Mouse (Mus musculus) G1E (cell line): Measurements from ENCODE around the gene Nsmce4a. TPM values are rescaled to one million over a fixed set of nuclear protein-coding genes. Genes with fewer than 3 reads are reported as not detected.

Source experiments
- ATAC-seq: 2 replicates; pipeline ENCODE4 v1.8.0; 2016; ENCODE audit warnings: mild to moderate bottlenecking; ENCODE audit not compliant: insufficient number of reproducible peaks, poor library complexity, low FRiP score, severe bottlenecking; ENCODE audit errors: extremely low read depth
- DNase-seq: peaks from one replicate; pipeline ENCODE4 v3.0.0; 2012; ENCODE audit warnings: low spot score
- H3K27me3 ChIP-seq: 2 replicates; pipeline ENCODE4 v1.6.1; 2012; ENCODE audit warnings: mild to moderate bottlenecking, low read length, inconsistent platforms; ENCODE audit not compliant: insufficient read depth
- H3K36me3 ChIP-seq: replicated peaks from 2 replicates; pipeline ENCODE3; 2012; ENCODE audit warnings: mild to moderate bottlenecking, inconsistent platforms
- H3K4me1 ChIP-seq: 2 replicates; pipeline ENCODE4 v1.6.1; 2012; ENCODE audit warnings: low read depth, low read length, inconsistent platforms, mixed read lengths; ENCODE audit not compliant: insufficient read depth
- H3K4me3 ChIP-seq: 2 replicates; pipeline ENCODE4 v1.5.1; 2012; ENCODE audit warnings: low read depth, mild to moderate bottlenecking, inconsistent platforms, low read length, moderate library complexity, mixed read lengths
- H3K9me3 ChIP-seq: replicated peaks from 2 replicates; pipeline ENCODE4 v1.6.1; 2012; ENCODE audit warnings: inconsistent platforms
- CTCF ChIP-seq: IDR thresholded peaks from 2 replicates; pipeline ENCODE4 v1.5.1; 2012; ENCODE audit warnings: low read depth, low read length, inconsistent platforms, mixed read lengths
- GATA1 ChIP-seq: IDR thresholded peaks from 2 replicates; pipeline ENCODE4 v1.6.1; 2012; ENCODE audit warnings: borderline replicate concordance, low read length, inconsistent platforms, mixed read lengths
- GATA2 ChIP-seq: IDR thresholded peaks from 2 replicates; pipeline ENCODE4 v1.6.1; 2012; ENCODE audit warnings: low read depth, low read length, inconsistent platforms, borderline replicate concordance
- POLR2AphosphoS5 ChIP-seq: IDR thresholded peaks from 2 replicates; pipeline ENCODE4 v1.6.1; 2012; ENCODE audit warnings: low read depth, low read length, inconsistent platforms; ENCODE audit not compliant: insufficient replicate concordance
- TAL1 ChIP-seq: conservative IDR thresholded peaks from 2 replicates; pipeline ENCODE4 v1.6.1; 2012; ENCODE audit warnings: low read depth, low read length, inconsistent platforms, mixed read lengths
- polyA plus RNA-seq: library from polyadenylated mRNA; stranded (reverse); fragments of >175 nt; gene quantifications from 2 replicates; pipeline ENCODE4 v1.2.3, GENCODE M21; 2012
- total RNA-seq, 2 experiments: library from RNA; stranded (forward) in 1 of 2; stranded (reverse) in 1 of 2; fragments of 200-1000 nt in 1 of 2; fragments of >200 nt in 1 of 2; fragmentation: Nextera tagmentation in 1 of 2; gene quantifications; 2 replicates each; pipeline ENCODE4 v1.2.3; 2014 to 2017

Gene Nsmce4a
- total and polyA plus RNA-seq, 3 experiments = 77.9 to 149 (median 103) TPM

DNA sequence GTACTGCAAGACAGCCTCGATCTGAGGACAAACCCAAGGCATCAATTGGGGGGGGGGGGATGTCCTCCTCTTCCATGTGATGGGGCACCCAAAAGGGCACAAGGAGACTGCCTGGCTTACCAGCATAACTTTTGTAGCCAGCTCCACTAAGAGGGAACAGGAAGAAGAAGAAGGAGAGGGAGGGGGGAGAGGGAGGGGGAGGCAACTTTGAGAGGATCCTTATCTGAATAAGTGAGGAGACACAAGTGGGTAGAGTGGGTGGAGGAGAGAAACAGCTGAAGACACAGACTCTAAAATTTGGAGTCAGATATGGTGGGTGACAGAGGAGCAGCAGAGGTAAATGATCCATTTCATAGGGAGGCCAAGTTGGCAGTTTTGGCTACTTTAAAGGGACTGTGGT is 12.0 kb downstream of the Nsmce4a start:
- no peaks in the 10 kb centered on the region for H3K9me3 ChIP-seq
- H3K4me1 ChIP-seq = no peaks in the 10 kb centered on the region
- H3K27me3 ChIP-seq = peaks cover 9% of the 10 kb centered on the region
- TF ChIP-seq POLR2AphosphoS5 (no peak), TAL1 (no peak), GATA1 (no peak), CTCF (no peak), GATA2 (no peak)
- DNase-seq (no peak), ATAC-seq (no peak; the same call in 1 of the 2 replicates)
- no peaks in the 10 kb centered on the region for H3K36me3 ChIP-seq
- H3K4me3 ChIP-seq = no peak overlapping the region

DNA sequence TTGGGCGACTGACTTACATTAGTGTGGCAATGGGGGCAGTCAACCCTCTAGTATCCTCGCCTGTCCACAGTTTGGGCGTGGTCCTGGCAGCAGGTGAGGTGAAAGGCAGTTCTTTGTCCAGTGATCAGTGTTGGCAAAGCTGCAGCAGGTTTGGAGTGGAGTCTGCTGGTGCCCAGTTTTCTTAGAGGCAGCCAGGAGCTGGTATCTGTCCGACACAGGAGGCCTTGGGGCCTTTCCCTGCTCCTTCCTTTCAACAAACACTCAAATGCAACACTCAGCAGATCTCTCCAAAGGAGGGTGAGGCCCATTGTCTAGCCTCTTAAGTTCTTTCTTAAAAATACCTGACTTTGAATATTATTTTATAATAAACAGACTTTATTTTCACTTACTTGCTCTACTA is 14.3 kb downstream of the Nsmce4a start:
- TF ChIP-seq GATA1 (no peak), POLR2AphosphoS5 (no peak), TAL1 (no peak), GATA2 (no peak), CTCF (no peak)
- H3K27me3 ChIP-seq = peaks cover 16% of the 10 kb centered on the region
- no peak for DNase-seq
- no peaks in the 10 kb centered on the region for H3K9me3 ChIP-seq
- no peak overlapping the region for H3K4me3 ChIP-seq
- no peaks in the 10 kb centered on the region for H3K36me3 ChIP-seq
- no peaks in the 10 kb centered on the region for H3K4me1 ChIP-seq
- no peak for ATAC-seq

DNA sequence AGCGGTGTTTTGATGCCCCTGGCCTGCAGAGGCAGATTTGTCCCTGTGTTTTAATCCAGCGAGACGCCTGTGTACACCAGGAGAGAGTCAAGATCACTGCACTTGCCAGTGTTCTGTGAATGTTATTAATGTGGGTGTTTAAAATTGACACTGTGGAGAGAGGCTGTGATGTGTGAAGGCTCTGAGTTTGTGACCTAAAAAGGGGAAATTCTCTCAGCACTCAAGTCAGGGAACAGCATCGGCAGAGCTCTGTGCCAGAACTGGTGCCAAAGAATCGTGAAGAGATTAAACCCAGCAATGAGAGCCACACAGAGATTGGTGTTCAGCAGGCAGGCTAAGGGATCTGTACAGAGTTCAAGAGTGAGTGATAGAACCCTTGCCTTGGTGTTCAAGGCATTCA is 17.3 kb downstream of the Nsmce4a start:
- Histone ChIP-seq H3K9me3 (no peaks in the 10 kb centered on the region), H3K27me3 (peaks cover 21% of the 10 kb centered on the region), H3K4me3 (no peak overlapping the region), H3K4me1 (no peaks in the 10 kb centered on the region), H3K36me3 (no peaks in the 10 kb centered on the region)
- TF ChIP-seq TAL1 = no peak
- no peak for TF ChIP-seq GATA2
- no peak for TF ChIP-seq GATA1
- no peak for TF ChIP-seq POLR2AphosphoS5
- TF ChIP-seq CTCF = no peak
- ATAC-seq = no peak
- no peak for DNase-seq

DNA sequence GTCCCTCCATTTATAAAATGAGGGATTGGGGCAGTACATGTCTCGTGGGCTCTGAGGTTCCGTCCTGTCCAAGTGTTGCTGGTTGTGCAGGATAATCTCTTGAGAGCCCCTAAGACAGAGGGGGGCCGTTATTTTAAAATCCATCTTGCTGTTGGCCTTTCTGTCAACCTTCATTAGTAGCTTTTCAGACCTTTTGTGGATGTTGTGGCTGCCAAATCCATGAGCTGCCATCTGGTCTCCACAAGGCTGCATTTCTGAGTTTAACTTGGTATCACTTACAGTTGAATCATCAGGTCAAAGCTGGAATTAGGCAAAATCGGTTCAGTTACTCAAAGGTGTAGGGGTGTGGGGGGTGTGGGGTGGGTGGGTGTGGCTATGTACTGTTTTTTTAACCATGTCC is 19.6 kb downstream of the Nsmce4a start:
- ATAC-seq (no peak), DNase-seq (no peak)
- H3K4me1 ChIP-seq = no peaks in the 10 kb centered on the region
- no peaks in the 10 kb centered on the region for H3K9me3 ChIP-seq
- no peaks in the 10 kb centered on the region for H3K36me3 ChIP-seq
- no peak overlapping the region for H3K4me3 ChIP-seq
- no peak for TF ChIP-seq CTCF
- TF ChIP-seq POLR2AphosphoS5 = no peak
- no peak for TF ChIP-seq TAL1
- TF ChIP-seq GATA2 = no peak
- no peak for TF ChIP-seq GATA1
- peaks cover 24% of the 10 kb centered on the region for H3K27me3 ChIP-seq

- no peak overlapping the region for H3K4me3 ChIP-seq
- peaks cover 2% of the 10 kb centered on the region for H3K4me1 ChIP-seq
- DNase-seq (no peak), ATAC-seq (no peak)
- TF ChIP-seq POLR2AphosphoS5 (no peak), GATA2 (no peak), TAL1 (no peak), CTCF (no peak), GATA1 (no peak)
- H3K27me3 ChIP-seq = peaks cover 26% of the 10 kb centered on the region
- H3K36me3 ChIP-seq = no peaks in the 10 kb centered on the region
- no peaks in the 10 kb centered on the region for H3K9me3 ChIP-seq
Observed at GRCm38 (mm10) chr7:130552780-130553179, 20.1 kb downstream of the Nsmce4a start.

GRCm38 (mm10) chr7:130547635-130548175 is 25.2 kb downstream of the Nsmce4a start:
- Histone ChIP-seq H3K9me3 (no peaks in the 10 kb centered on the region), H3K36me3 (peaks cover 29% of the 10 kb centered on the region), H3K4me1 (peaks cover 28% of the 10 kb centered on the region), H3K27me3 (peaks cover 12% of the 10 kb centered on the region), H3K4me3 (peak overlapping the region; percentile 97)
- DNase-seq (no peak), ATAC-seq (no peak)
- TF ChIP-seq GATA2 (no peak), CTCF (no peak), TAL1 (no peak), POLR2AphosphoS5 (no peak)

DNA sequence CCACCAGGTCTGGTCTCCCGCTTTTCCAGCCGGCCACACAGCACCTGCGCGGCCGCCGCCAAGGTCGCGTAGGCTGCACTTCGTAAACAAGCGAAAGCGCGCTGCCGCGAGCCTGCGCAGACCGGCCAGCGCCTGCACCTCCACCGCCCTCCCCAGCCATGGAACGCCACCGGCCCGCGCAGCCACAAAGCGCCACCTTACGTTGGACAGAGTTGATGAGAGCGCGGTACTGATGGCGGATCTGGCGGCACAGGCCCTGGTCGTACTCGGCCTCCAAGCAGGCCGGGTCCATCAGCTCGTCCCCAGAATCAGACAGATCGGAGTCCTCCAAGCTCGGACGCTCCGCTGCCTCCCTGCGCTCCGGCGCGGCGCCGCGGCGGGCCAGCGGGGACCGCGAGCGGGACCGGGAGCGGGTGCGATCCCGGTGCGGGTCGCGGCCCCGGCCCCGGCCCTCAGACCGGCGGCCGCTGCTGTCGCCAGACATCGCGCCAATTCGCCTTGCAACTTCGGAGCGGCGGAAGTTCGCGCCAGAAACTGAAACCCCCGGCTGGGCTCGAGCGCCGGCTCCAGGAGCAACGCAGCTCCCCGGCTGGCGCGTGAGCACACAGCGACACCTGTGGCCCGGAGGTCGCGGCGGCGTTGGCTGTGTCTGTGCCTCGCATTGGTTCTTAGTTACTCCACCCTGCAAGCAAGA is 26.0 kb downstream of the Nsmce4a start:
- Histone ChIP-seq H3K4me1 (peaks cover 28% of the 10 kb centered on the region), H3K4me3 (peak overlapping the region; percentile 97), H3K27me3 (peaks cover 10% of the 10 kb centered on the region; the same call in 1 of the 2 replicates), H3K36me3 (peaks cover 36% of the 10 kb centered on the region), H3K9me3 (no peaks in the 10 kb centered on the region)
- ATAC-seq (peak; percentile 84), DNase-seq (peak; percentile 85)
- TF ChIP-seq CTCF (peak; percentile 48), GATA1 (no peak), GATA2 (no peak)
